ENCODE assay signal across 8 mouse cellular contexts in genomic region chr13:38634800-38635269, GRCm38 (mm10). TPM values are rescaled to one million over a fixed set of nuclear protein-coding genes. Genes with fewer than 3 reads are reported as not detected.
A peak's percentile ranks its signal among the peaks of the same experiment; 100 is the strongest.
DNase-seq lines count a peak whose midpoint lies in the region; ATAC-seq and TF ChIP-seq lines count a peak whose summit lies in the region.

Gene Bloc1s5, minus strand, starts transcription at chr13:38635109.

- DNase-seq in ES-CJ7 (ENCODE audit: low read depth, low spot score), result peak; percentile 96
- peak; percentile 95 for DNase-seq in cerebellum, adult 11 months
- peak; percentile 99 for DNase-seq in forebrain, embryonic 14.5 days (ENCODE audit: low spot score)
- DNase-seq in heart, postnatal 25 days (ENCODE audit: low spot score), result peak; percentile 86
- DNase-seq in layer of hippocampus, adult 18-20 months (ENCODE audit: low spot score in 2 of 2), result peak; percentile 88 to 97
- peak; percentile 91 for DNase-seq in lung, adult 2 months
- DNase-seq in thymus, adult 18-20 months, result peak; percentile 86 to 89

- H3K27ac ChIP-seq in forebrain, embryonic 14.5 days (ENCODE audit: low read depth, low read length), result peak within 1 kb of the TSS; percentile 70

- intact Hi-C loops in heart, postnatal 25 days (cut with DNase I), result no loop called here

- no peaks in the 10 kb centered on the region for H3K27me3 ChIP-seq in forebrain, embryonic 14.5 days (replicated peaks; ENCODE audit: control insufficient read depth, insufficient read depth, low read length)

- TF ChIP-seq POLR2A in lung, adult 2 months (IDR thresholded peaks at IDR 0.05; ENCODE audit: borderline replicate concordance, extremely low read depth, low read depth, low read length), result peak; percentile 54; the same call in 1 of the 2 replicates

- H3K4me1 ChIP-seq in forebrain, embryonic 14.5 days (ENCODE audit: control insufficient read depth, insufficient read depth, low read length), result no peaks in the 10 kb centered on the region; the same call in 1 of the 2 replicates
- no peaks in the 10 kb centered on the region for H3K4me1 ChIP-seq in lung, adult 2 months (ENCODE audit: control insufficient read depth, insufficient read depth, low read length)

- TF ChIP-seq CTCF in lung, adult 2 months (IDR thresholded peaks at IDR 0.05; ENCODE audit: insufficient read depth, low read length), result no peak

- peak; percentile 98 for ATAC-seq in forebrain, embryonic 14.5 days
- ATAC-seq in neutrophil, adult 5-6 weeks (ENCODE audit: extremely low read depth, insufficient number of reproducible peaks, low FRiP score, poor library complexity, severe bottlenecking), result peak; percentile 84

- peak within 1 kb of the TSS; percentile 75 for H3K9ac ChIP-seq in forebrain, embryonic 14.5 days (ENCODE audit: low read length)

- H3K36me3 ChIP-seq in forebrain, embryonic 14.5 days (ENCODE audit: control insufficient read depth, insufficient read depth, low read length), result no peaks in the 10 kb centered on the region

- H3K4me3 ChIP-seq in forebrain, embryonic 14.5 days (ENCODE audit: low read depth, low read length), result peak within 1 kb of the TSS; percentile 76
- H3K4me3 ChIP-seq in lung, adult 2 months (replicated peaks; ENCODE audit: extremely low read depth, low read depth, low read length), result peak within 1 kb of the TSS; percentile 87

- H3K9me3 ChIP-seq in forebrain, embryonic 14.5 days (replicated peaks; ENCODE audit: control insufficient read depth, low read length), result no peaks in the 10 kb centered on the region

- under 1% methylated on average over 38 of the region's 44 CpGs for WGBS in forebrain, embryonic 14.5 days
- WGBS in lung, adult 2 months, result under 1% methylated on average over 44 of the region's 44 CpGs

- H3K4me2 ChIP-seq in forebrain, embryonic 14.5 days (ENCODE audit: low read length), result peak within 1 kb of the TSS; percentile 68

RNA-seq across cellular contexts. Expression of gene Bloc1s5, which starts in this region (rescaled TPM):
- polyA plus RNA-seq in forebrain, embryonic 14.5 days (2014; fragmentation: Nextera tagmentation; extraction: Ambion mirVana), result 21.6 and 24.6 TPM in 2 replicates
- total RNA-seq in heart, postnatal 25 days (2021), result 10 to 100 TPM in 1 of 2 experiments, 1 to 10 TPM in 1; 8.9 to 10.2 TPM
- total RNA-seq in layer of hippocampus, adult 18-20 months (2021), result 1 to 10 TPM; 8.5 to 9.7 TPM
- polyA plus RNA-seq in lung, adult 2 months (2012; rRNA removed), result 4.2 and 5.6 TPM in 2 replicates
- 5.9 and 6.2 TPM in 2 replicates for total RNA-seq in neutrophil, adult 5-6 weeks (2017)

Comparison
In these comparisons a context has a peak if more than half of its experiments do, and no peak if none do; other contexts are left out.
1. Peak in every context shown above with its lines: DNase-seq, ATAC-seq, H3K4me3 ChIP-seq and H3K27ac ChIP-seq.